Comparison of ENCODE assay signal across 14 mouse cellular contexts in genomic region chr6:91459471-91459870, GRCm38 (mm10). TPM values are rescaled to one million over a fixed set of nuclear protein-coding genes. Genes with fewer than 3 reads are reported as not detected.
DNase-seq lines count a peak whose midpoint lies in the region; ATAC-seq and TF ChIP-seq lines count a peak whose summit lies in the region.
"Had no signal": no experiment of that assay in that cellular context is flagged by ENCODE, and none has a peak within 500 bp of the region (broad histone marks: within the 10 kb centered on the region; RNA-seq: fewer than 3 reads in every experiment).

No protein-coding gene starts in this region.

- in situ Hi-C loops in CH12.LX (cut with MboI; ENCODE audit: low pct_ligation_motif_present, low pct_unique_long_range_greater_than_20kb, low sequenced_read_pairs) = no loop called here

- TF ChIP-seq CTCF in CH12.LX (conservative IDR thresholded peaks at IDR 0.05 in 1 of 2, IDR thresholded peaks at IDR 0.05 in 1 of 2; ENCODE audit: low read depth in 2 of 2, low read length in 2 of 2) = no peak

- peaks cover 13 to 17% of the 10 kb centered on the region in 2 experiments for H3K36me3 ChIP-seq in CH12.LX (replicated peaks in 1 of 2; ENCODE audit: control insufficient read depth in 1 of 2, insufficient read depth in 1 of 2, low read length in 1 of 2)
- peaks cover 10% of the 10 kb centered on the region for H3K36me3 ChIP-seq in intestine, embryonic 15.5 days

- WGBS in intestine, embryonic 15.5 days = 70% methylated on average over 1 of the region's 1 CpGs
- WGBS in large intestine, adult 2 months = 29% methylated on average over 1 of the region's 1 CpGs

- no peak overlapping the region for H3K9ac ChIP-seq in CH12.LX (ENCODE audit: insufficient read depth, low read depth)
- no peak overlapping the region for H3K9ac ChIP-seq in intestine, embryonic 15.5 days
- H3K9ac ChIP-seq: lung, embryonic 15.5 days; neural tube, embryonic 15.5 days had no signal

- TF ChIP-seq POLR2A in CH12.LX (IDR thresholded peaks at IDR 0.05; ENCODE audit: low read depth, low read length) = no peak

- intact Hi-C loops in heart, postnatal 25 days (cut with DNase I) = no loop called here
- intact Hi-C loops in left cerebral cortex, postnatal 10 days (cut with DNase I) = no loop called here

- H3K4me2 ChIP-seq in CH12.LX (ENCODE audit: insufficient read depth, low read depth, poor library complexity, severe bottlenecking) = no peak overlapping the region
- no peak overlapping the region for H3K4me2 ChIP-seq in intestine, embryonic 15.5 days (replicated peaks)
- H3K4me2 ChIP-seq: lung, embryonic 15.5 days; neural tube, embryonic 15.5 days had no signal

- ATAC-seq in intestine, embryonic 15.5 days = peak; percentile 89
- ATAC-seq: activated CD4-positive, CD25-positive, alpha-beta regulatory T cell, adult 4 months; midbrain, embryonic 16.5 days had no signal

- H3K4me1 ChIP-seq in CH12.LX (ENCODE audit: control insufficient read depth in 1 of 2, insufficient read depth in 2 of 2) = no peaks in the 10 kb centered on the region
- no peaks in the 10 kb centered on the region for H3K4me1 ChIP-seq in intestine, embryonic 15.5 days (replicated peaks)
- H3K4me1 ChIP-seq: lung, embryonic 15.5 days; neural tube, embryonic 15.5 days had no signal

- no peak for TF ChIP-seq EP300 in CH12.LX (IDR thresholded peaks at IDR 0.05; ENCODE audit: low read length)

- peaks cover 3% of the 10 kb centered on the region for H3K9me3 ChIP-seq in CH12.LX (replicated peaks; ENCODE audit: low read length)
- no peaks in the 10 kb centered on the region for H3K9me3 ChIP-seq in intestine, embryonic 15.5 days
- H3K9me3 ChIP-seq: lung, embryonic 15.5 days; neural tube, embryonic 15.5 days had no signal

- peaks cover 7% of the 10 kb centered on the region for H3K27me3 ChIP-seq in CH12.LX (replicated peaks)
- H3K27me3 ChIP-seq in intestine, embryonic 15.5 days (replicated peaks) = no peaks in the 10 kb centered on the region
- H3K27me3 ChIP-seq: lung, embryonic 15.5 days; neural tube, embryonic 15.5 days had no signal

- TF ChIP-seq RAD21 in CH12.LX (IDR thresholded peaks at IDR 0.05; ENCODE audit: low read depth, low read length) = no peak; the same call in 1 of the 2 replicates

- dilution Hi-C loops in CH12.LX (cut with MboI; ENCODE audit: extremely low pct_ligation_motif_present, extremely low pct_unique_long_range_greater_than_20kb, low sequenced_read_pairs) = no loop called here

- no peaks in the 10 kb centered on the region for H3K79me2 ChIP-seq in CH12.LX (replicated peaks; ENCODE audit: control insufficient read depth, extremely low read depth, insufficient read depth, poor library complexity, severe bottlenecking)

- no peak overlapping the region for H3K4me3 ChIP-seq in CH12.LX (replicated peaks in 1 of 3; ENCODE audit: low read depth in 2 of 3, low read length in 2 of 3, poor library complexity in 1 of 3)
- no peak overlapping the region for H3K4me3 ChIP-seq in intestine, embryonic 15.5 days (replicated peaks)
- H3K4me3 ChIP-seq: erythroblast, embryonic 14.5 days; lung, embryonic 15.5 days; neural tube, embryonic 15.5 days had no signal

- peak; percentile 51 for DNase-seq in heart, adult 11 months
- no peak for DNase-seq in heart, postnatal 4 days
- peak; percentile 22 for DNase-seq in CH12.LX (ENCODE audit: extremely low read depth)
- peak; percentile 57 for DNase-seq in large intestine, adult 2 months (ENCODE audit: low read depth, low spot score)
- no peak for DNase-seq in heart, postnatal 25 days (ENCODE audit: low spot score)
- no peak for DNase-seq in left cerebral cortex, postnatal 10 days (ENCODE audit: extremely low spot score in 1 of 2, low spot score in 2 of 2)
- no peak for DNase-seq in right cerebral cortex, postnatal 25 days

- no peak overlapping the region for H3K27ac ChIP-seq in CH12.LX (ENCODE audit: insufficient read depth, low read depth)
- no peak overlapping the region for H3K27ac ChIP-seq in intestine, embryonic 15.5 days
- H3K27ac ChIP-seq: lung, embryonic 15.5 days; neural tube, embryonic 15.5 days had no signal

TF ChIP-seq in CH12.LX, 34 proteins besides CTCF, POLR2A, EP300 and RAD21:
- TF ChIP-seq ELF1 (IDR thresholded peaks at IDR 0.05; ENCODE audit: low read depth, low read length) (no peak), ZC3H11A (IDR thresholded peaks at IDR 0.05; ENCODE audit: low read depth, low read length) (no peak), IRF4 (IDR thresholded peaks at IDR 0.05; ENCODE audit: low read depth, low read length) (no peak), KAT2A (IDR thresholded peaks at IDR 0.05; ENCODE audit: insufficient replicate concordance, low read length) (no peak), JUN (IDR thresholded peaks at IDR 0.05; ENCODE audit: insufficient read depth, low read depth, low read length) (no peak), JUND (conservative IDR thresholded peaks at IDR 0.05; ENCODE audit: low read depth, low read length) (no peak)

RNA-seq across cellular contexts. Expression of gene Chchd4, which starts 13.9 kb away (rescaled TPM):
- 10 to 100 TPM; 19.3 to 19.8 TPM for total RNA-seq in heart, postnatal 4 days (2021)
- total RNA-seq in CH12.LX (2012; rRNA removed) = 30.1 and 40.8 TPM in 2 replicates
- total RNA-seq in CH12.LX (2014; rRNA removed) = 49.7 and 56.5 TPM in 2 replicates
- 41.4 and 45.0 TPM in 2 replicates for polyA plus RNA-seq in CH12.LX (2012; ENCODE audit: insufficient read length, low read depth)
- 38.0 and 39.7 TPM in 2 replicates for polyA plus RNA-seq in intestine, embryonic 15.5 days (2015; fragmentation: Nextera tagmentation; extraction: Ambion mirVana)
- polyA plus RNA-seq in large intestine, adult 2 months (2012; rRNA removed) = 9.0 and 10.3 TPM in 2 replicates
- 10 to 100 TPM; 15.3 to 15.7 TPM for total RNA-seq in heart, postnatal 25 days (2021)
- 10 to 100 TPM; 19.3 to 19.7 TPM for total RNA-seq in left cerebral cortex, postnatal 10 days (2021)

RNA-seq across cellular contexts. Expression of gene Tmem43, which starts 14.0 kb away (rescaled TPM):
- 10 to 100 TPM; 21.3 to 24.4 TPM for total RNA-seq in heart, postnatal 4 days (2021)
- total RNA-seq in CH12.LX (2012; rRNA removed) = 27.8 and 29.7 TPM in 2 replicates
- total RNA-seq in CH12.LX (2014; rRNA removed) = 24.5 and 25.0 TPM in 2 replicates
- 16.1 and 19.2 TPM in 2 replicates for polyA plus RNA-seq in CH12.LX (2012; ENCODE audit: insufficient read length, low read depth)
- polyA plus RNA-seq in intestine, embryonic 15.5 days (2015; fragmentation: Nextera tagmentation; extraction: Ambion mirVana) = 36.4 and 40.5 TPM in 2 replicates
- polyA plus RNA-seq in large intestine, adult 2 months (2012; rRNA removed) = 24.2 and 40.7 TPM in 2 replicates
- total RNA-seq in heart, postnatal 25 days (2021) = 10 to 100 TPM; 23.5 to 26.0 TPM
- 10 to 100 TPM; 26.5 to 30.9 TPM for total RNA-seq in left cerebral cortex, postnatal 10 days (2021)

RNA-seq across cellular contexts. Expression of gene Wnt7a, which starts 48.3 kb away (rescaled TPM):
- under 1 TPM; 0.07 to 0.11 TPM for total RNA-seq in heart, postnatal 4 days (2021)
- total RNA-seq in CH12.LX (2012; rRNA removed) (not detected in 2 replicates), CH12.LX (2014; rRNA removed) (not detected in 2 replicates)
- polyA plus RNA-seq in CH12.LX (2012; ENCODE audit: insufficient read length, low read depth) = not detected in 2 replicates
- polyA plus RNA-seq in intestine, embryonic 15.5 days (2015; fragmentation: Nextera tagmentation; extraction: Ambion mirVana) = 0.08 TPM in 1 of 2 replicates, not detected in the other
- polyA plus RNA-seq in large intestine, adult 2 months (2012; rRNA removed) = not detected in 2 replicates
- not detected for total RNA-seq in heart, postnatal 25 days (2021)
- total RNA-seq in left cerebral cortex, postnatal 10 days (2021) = 10 to 100 TPM; 12.3 to 15.0 TPM
- polyA plus RNA-seq: activated CD4-positive, CD25-positive, alpha-beta regulatory T cell, adult 4 months; erythroblast, embryonic 14.5 days; heart, embryonic 14.5 days had no signal

RNA-seq across cellular contexts. Expression of gene Xpc, which starts 56.2 kb away (rescaled TPM):
- total RNA-seq in heart, postnatal 4 days (2021) = 10 to 100 TPM in 1 of 2 experiments, 1 to 10 TPM in 1; 9.2 to 10.4 TPM
- 10.5 and 11.7 TPM in 2 replicates for total RNA-seq in CH12.LX (2012; rRNA removed)
- 6.7 and 7.8 TPM in 2 replicates for total RNA-seq in CH12.LX (2014; rRNA removed)
- polyA plus RNA-seq in CH12.LX (2012; ENCODE audit: insufficient read length, low read depth) = 8.2 and 10.9 TPM in 2 replicates
- polyA plus RNA-seq in intestine, embryonic 15.5 days (2015; fragmentation: Nextera tagmentation; extraction: Ambion mirVana) = 15.3 and 16.8 TPM in 2 replicates
- polyA plus RNA-seq in large intestine, adult 2 months (2012; rRNA removed) = 4.4 and 5.9 TPM in 2 replicates
- total RNA-seq in heart, postnatal 25 days (2021) = 10 to 100 TPM in 1 of 2 experiments, 1 to 10 TPM in 1; 8.4 to 10.1 TPM
- total RNA-seq in left cerebral cortex, postnatal 10 days (2021) = 10 to 100 TPM in 1 of 2 experiments, 1 to 10 TPM in 1; 10.0 to 10.3 TPM

RNA-seq across cellular contexts. Expression of gene Lsm3, which starts 56.3 kb away (rescaled TPM):
- total RNA-seq in heart, postnatal 4 days (2021) = 100 to 1,000 TPM in 1 of 2 experiments, 10 to 100 TPM in 1; 96.0 to 101 TPM
- total RNA-seq in CH12.LX (2012; rRNA removed) (148 and 195 TPM in 2 replicates), CH12.LX (2014; rRNA removed) (509 and 526 TPM in 2 replicates)
- polyA plus RNA-seq in CH12.LX (2012; ENCODE audit: insufficient read length, low read depth) = 248 and 258 TPM in 2 replicates
- polyA plus RNA-seq in intestine, embryonic 15.5 days (2015; fragmentation: Nextera tagmentation; extraction: Ambion mirVana) = 268 and 270 TPM in 2 replicates
- polyA plus RNA-seq in large intestine, adult 2 months (2012; rRNA removed) = 50.7 and 61.2 TPM in 2 replicates
- 10 to 100 TPM; 57.9 to 64.0 TPM for total RNA-seq in heart, postnatal 25 days (2021)
- 10 to 100 TPM; 44.2 to 49.7 TPM for total RNA-seq in left cerebral cortex, postnatal 10 days (2021)

Comparison
In these comparisons a context has a peak if more than half of its experiments do, and no peak if none do; other contexts are left out.
1. DNase-seq: peak in heart, adult 11 months (single experiment), CH12.LX (single experiment) and large intestine, adult 2 months (single experiment); none in heart, postnatal 4 days (single experiment), heart, postnatal 25 days (single experiment), left cerebral cortex, postnatal 10 days (0 of 2) and right cerebral cortex, postnatal 25 days (single experiment).
2. RNA of gene Wnt7a, which starts 48.3 kb away (total RNA-seq): 12.3 to 15.0 TPM in left cerebral cortex, postnatal 10 days; 0.07 to 0.11 TPM in heart, postnatal 4 days, not detected in CH12.LX and not detected in heart, postnatal 25 days; every median in the first group is over 10 times any median in the second.